Mouse (Mus musculus) thymus, postnatal 0 days (tissue): ENCODE data around the gene Il22ra1. TPM values are rescaled to one million over a fixed set of nuclear protein-coding genes. Genes with fewer than 3 reads are reported as not detected.

Source experiments
- DNase-seq: peaks from one replicate; pipeline ENCODE4 v3.0.0-alpha.2; 2015; ENCODE audit warnings: low spot score
- polyA plus RNA-seq: library from polyadenylated mRNA; unstranded; fragments of >200 nt; fragmentation: Nextera tagmentation; extraction: Ambion mirVana; gene quantifications from 2 replicates; pipeline ENCODE4 v1.2.1, GENCODE M21; 2015

Il22ra1 gene
- polyA plus RNA-seq, 1 experiment from 2014 or later: not detected

DNA sequence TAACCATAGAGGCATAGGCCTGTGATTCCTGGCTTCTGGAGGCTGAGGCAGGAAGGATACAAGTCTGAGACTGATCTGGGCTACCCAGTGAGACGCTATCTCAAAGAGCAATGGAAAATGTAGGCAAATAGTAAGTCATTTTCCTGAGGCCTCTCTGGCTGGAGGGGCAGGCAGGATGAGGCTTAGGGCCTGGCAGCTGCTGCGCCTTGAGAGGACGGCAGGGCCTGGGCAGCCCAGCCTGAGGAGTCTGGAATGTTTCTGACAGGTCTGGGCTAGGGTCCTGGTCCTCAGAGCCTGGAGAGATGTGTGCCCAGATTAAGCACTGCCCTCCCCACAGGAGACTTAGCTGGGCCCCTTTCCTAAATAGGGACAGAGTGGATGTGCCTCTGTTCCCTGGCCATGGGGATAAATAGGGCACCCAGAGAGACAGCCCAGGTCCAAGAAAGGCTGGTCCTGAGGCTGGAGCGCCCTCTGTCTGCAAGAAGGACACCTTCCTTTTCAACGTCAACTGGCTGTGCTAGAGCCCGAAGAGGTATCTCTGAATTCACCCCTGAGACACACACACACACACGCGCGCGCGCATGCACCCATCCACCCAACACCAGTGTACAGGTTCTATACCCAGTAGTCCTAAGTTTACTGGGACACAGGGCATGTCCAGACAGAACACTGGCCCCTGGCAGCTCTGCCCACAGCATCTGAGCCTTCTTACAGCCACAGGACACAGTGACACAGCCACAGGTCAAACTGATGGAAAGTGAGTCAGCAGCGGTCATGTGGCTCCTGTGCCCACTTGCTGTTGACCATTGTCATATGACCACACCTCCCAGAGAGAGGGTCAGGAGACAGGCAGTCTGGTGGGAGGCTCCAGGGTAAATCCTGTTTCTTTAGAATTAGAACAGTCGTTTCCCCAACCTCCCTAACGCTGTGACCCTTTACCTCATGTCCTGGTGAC lies 40.9 kb downstream of the Il22ra1 start:
- DNase-seq: peak; percentile 15

DNA sequence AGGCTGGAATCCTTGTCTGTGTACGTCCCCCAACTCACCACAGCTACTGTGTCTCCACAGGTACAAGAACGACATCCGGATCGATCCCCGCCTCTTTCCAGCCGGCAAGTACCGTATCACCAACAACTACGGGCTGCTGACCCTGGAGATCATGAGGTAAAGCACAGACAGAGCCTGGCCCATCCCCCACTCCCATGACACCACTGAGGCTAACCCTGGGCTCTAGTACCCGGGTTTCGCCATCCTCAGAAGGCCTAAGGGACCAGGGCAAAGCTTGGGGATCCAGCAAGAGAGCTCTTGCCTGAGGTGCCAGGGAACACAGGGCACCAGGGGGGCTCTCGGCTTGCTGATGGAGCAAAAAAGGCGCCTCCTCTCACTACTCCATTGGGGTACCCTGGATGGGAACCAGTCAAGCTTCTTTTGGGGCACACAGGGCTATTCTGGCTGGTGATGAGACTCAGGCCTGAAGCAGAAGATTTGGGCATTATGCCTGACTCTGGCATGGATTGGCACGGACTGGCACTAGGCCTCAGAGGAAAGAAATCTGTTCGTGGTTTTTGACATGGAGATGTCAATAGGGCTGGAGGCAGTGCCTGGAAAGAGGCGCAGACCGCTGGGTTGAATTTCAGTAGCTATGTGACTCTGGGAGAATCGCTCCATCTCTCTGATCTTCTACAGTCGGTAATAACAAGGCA lies 42.8 kb downstream of the Il22ra1 start:
- DNase-seq: no peak

DNA sequence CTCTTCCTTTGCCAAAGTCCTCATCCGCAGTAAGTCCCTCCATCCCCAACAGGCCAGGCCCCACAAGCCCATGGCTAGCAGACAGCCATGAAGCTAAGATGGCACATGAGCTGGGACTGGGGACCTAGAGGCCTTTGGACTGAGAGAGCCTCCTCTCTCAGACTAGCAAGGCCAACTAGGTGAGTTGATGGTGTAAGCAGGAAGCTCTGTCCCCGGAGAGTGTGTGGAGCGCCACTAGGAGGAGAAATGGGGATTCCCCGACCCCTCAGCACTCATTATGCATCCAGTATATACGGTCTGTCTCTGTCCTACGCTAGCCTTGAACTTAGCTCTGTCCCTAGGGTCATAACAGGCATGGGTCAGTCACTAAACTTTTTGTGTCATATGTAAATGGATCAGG lies 43.6 kb downstream of the Il22ra1 start:
- DNase-seq: no peak

DNA sequence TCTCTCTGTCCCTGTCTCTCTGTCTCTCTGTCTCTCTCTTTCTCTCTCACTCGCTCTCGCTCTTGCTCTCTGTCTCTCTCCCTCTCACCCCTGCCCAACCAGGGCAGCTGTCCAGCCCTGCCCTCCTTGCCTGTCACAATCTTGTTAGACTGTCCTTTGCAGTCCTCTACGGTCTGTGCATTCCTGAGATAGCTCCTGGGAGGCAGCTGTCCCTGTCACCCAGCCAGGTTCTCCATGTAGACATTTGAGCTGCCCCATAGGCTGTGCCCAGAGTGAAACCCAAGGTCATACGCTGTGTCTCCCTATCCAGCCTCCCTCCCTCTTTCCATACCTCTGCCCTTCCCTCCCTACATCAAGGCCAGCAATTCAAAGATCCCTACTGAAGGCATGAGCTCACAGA lies 44.7 kb downstream of the Il22ra1 start:
- DNase-seq: no peak

DNA sequence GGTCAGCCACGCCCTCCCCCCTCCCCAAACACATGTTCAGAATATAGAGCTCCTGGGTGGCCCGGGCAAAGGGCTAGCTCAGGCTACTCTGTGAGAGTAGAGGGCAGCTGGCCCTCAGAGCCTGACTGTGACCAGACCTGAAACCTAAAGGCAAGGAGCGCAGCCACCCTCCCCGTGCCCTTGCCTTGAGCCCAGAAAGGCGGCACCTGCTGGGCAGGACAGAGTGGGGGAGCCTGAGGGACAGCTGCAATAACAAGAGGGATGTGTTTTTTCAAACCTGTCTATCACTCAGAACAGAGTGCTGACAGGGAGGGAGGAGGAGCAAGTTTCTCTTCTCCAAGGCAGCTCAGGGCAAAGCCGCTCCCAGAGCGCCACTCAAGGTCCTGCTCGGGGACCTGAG lies 46.5 kb downstream of the Il22ra1 start:
- DNase-seq: no peak

DNA sequence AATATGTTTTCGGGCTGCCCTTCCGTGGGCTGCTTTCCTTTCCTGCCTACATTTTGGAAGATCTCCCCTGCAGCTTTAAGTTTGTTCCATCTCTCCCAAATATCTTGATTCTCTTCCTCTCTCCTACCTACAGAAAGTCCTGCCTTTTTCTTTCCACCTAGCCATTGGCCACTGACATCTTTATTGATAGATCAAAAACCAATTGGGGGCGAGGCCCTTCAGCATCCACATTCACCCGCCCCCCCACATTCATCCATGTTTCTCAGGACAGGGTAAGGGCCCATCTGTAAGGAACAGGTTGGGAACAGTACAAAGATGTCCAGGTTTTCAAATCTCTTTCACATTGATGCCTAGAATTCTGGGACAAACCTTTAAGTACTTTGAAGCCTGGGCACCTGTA lies 48.9 kb downstream of the Il22ra1 start:
- no peak for DNase-seq

DNA sequence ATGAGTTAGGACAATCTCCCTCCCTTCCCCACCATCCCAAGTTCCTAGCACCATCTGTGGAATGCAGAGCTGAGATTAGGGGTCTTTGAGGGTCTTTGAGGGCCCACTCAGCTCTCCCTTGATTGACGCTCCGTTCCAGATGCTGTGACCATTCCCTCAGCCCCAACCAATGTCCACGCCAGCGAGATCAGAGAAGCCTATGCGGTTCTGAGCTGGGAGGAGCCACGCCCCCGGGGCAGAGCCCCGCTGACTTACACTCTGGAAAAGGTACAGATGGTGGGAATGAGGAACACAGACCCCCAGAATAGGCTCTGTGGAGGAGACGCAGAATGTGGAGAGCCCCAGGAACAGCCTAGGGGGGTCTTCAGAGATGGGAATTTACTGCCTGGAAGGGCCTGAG lies 51.7 kb downstream of the Il22ra1 start:
- no peak for DNase-seq

DNA sequence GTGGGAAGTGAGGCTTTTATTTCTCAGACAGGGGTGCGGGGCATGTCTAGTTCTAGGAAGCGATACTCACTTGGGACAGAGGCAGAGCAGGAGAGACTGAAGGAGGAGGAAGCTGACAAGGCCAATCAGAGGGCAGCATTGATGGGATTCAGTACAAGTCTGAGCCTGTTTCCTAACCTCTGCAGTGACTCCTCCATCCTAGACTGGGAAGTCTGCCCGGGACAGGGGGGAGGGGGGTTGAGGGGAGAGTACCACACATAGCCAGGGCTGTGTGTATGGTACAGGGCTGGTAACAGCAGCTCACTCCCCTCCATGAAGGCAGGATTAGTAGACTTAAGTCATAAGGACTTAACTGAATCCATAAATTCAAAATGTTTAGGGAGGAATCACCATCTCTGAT lies 52.3 kb downstream of the Il22ra1 start:
- DNase-seq: no peak

DNA sequence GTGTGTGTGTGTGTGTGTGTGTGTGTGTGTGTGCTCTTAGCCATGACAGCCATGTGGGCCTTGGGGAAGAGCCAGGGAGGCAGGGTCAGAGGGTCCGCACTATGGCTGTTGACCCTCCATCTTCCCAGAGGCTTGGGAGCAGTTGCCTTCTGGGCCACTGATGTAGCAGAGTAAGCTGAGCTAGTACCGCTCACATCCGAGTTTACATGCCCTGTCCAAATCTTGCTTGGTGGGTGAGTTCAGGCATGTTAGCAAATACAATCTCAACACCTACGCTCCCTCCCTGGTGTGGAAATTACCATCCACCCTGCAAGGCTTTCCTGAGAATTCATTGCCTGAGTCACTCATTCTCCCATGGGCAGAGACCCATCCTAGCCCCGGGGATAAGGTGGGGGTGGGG lies 53.3 kb downstream of the Il22ra1 start:
- DNase-seq: no peak

DNA sequence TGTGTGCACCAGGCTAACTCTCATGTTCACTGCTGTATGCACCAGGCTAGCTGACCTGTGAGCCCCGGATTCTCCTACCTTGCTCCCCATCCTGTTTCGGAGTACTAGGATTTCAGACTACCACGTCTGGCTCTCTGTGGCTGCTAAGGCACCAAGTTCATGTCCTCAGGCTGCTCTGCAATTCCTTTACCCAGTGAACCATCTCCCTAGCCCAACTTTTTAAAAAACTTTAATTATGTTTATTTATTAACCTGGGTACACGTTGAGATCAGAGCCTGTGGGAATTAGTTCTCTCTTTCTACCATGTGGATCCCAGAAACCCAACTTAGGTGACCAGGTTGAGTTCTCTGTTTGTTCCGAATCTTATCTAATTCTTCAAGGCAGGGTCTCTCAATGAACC lies 58.6 kb downstream of the Il22ra1 start:
- no peak for DNase-seq

DNA sequence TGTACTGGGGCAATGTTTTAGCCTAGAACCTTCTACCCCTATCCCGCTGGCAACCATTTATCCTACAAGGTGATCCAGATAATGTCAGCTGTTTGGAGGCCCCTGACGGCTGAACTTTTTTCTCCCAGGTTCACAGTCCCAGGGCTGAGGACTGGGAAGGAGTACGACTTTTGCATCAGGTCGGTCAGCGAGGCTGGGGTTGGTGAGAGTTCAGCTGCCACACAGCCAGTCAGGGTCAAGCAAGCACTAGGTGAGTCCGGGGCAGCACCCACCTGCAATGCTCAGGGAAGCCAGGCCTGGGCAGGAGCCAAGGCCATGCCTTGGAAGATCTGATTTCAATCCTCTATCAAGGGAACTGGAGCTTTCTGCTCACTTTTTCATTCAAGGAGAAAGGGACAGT lies 59.3 kb downstream of the Il22ra1 start:
- no peak for DNase-seq

DNA sequence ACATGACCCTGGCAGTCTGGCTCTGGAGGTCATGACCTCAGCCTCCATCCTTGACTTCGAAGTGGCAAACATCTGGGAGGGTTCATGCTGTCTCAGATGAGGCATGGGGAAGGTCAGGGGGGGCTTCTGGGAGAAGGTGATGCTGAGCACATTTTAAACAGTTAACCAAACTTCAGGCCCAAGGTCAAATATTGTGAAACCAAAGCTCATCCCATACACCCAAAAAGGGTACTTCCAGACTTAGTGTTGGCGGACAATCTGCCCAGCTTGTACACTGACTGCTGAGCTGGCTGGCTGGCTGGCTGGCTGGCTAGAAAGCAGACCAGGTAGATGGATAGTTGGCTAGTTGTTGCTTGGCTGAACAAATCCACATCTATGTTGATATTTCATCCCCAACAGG lies 61.2 kb downstream of the Il22ra1 start:
- no peak for DNase-seq

DNA sequence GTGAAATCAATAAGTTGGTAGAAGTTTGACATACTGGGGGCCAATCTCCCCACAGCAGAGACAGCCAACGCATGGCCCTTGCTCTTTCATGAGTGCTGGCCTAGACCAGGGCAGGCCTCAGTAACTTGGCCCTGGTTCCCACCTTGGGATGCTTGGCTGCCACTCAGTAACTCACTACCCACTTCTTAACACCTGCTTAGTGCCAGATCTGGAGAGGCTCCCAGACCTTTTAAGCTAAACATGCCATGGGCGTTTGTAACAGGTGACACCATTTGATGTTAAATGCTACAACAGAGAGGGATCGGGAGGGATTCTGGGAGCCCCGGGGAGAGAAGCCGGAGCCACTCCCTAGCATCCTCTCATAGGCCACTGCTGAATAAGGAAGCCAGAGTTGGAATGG lies 64.8 kb downstream of the Il22ra1 start:
- DNase-seq: no peak

DNA sequence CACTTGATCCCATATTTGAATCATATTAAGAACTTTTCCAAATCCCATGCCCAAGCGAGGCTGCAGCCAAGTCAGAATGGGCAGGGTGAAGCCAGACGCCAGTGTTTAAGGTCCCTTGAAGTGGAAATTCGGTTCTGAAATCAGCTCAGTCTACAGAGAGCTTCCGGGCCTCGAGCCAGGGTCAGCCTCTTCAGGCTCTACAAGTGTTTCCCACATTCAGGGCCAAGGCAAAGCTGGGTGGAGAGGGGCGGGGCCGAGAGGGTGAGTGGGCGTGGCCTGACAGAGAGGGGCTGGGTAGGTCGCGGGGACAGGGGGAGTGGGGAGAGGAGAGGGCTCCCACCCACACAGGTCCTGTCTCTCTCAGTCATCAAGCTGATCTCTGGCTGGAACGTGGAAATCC lies 70.0 kb downstream of the Il22ra1 start:
- no peak for DNase-seq

DNA sequence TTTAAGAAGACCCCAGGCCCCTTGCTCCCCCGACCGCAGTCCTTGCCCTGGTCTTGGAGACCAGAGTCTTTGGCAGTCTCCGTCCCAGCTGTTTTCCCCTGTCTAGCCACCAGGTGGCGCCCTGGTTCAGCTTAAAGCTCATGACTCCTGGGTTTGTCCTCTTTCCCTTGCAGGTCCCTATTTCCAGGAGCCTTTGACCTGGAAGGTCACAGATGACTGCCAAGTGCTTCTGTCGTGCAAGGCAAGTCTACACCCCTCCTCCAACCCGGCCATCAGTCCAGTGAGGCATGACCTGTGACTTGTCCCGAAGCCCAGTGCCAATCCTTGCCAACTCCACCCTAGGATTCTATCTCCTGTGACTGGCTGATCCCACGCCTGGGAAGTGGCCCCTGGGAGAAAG lies 73.6 kb downstream of the Il22ra1 start:
- DNase-seq: peak; percentile 79

Other genes with a start within 250 kb of the Il22ra1 start
- 0.55 and 0.93 TPM in 2 replicates for gene Stpg1, start 233.4 kb upstream of the Il22ra1 start, polyA plus RNA-seq
- 6.6 and 7.0 TPM in 2 replicates for gene Nipal3, start 233.1 kb upstream of the Il22ra1 start, polyA plus RNA-seq
- 0.78 and 1.2 TPM in 2 replicates for gene Grhl3, start 154.5 kb upstream of the Il22ra1 start, polyA plus RNA-seq
- gene Ifnlr1, start 41.9 kb upstream of the Il22ra1 start, polyA plus RNA-seq: 0.24 and 0.29 TPM in 2 replicates
- 0.10 and 0.21 TPM in 2 replicates for gene Myom3, start 31.5 kb downstream of the Il22ra1 start, polyA plus RNA-seq
- 276 TPM in 2 replicates for gene Srsf10, start 127.6 kb downstream of the Il22ra1 start, polyA plus RNA-seq
- gene Pnrc2, start 145.7 kb downstream of the Il22ra1 start, polyA plus RNA-seq: 217 and 229 TPM in 2 replicates
- gene Cnr2, start 167.2 kb downstream of the Il22ra1 start, polyA plus RNA-seq: 5.5 and 5.8 TPM in 2 replicates
- 56.0 and 63.5 TPM in 2 replicates for gene Fuca1, start 192.6 kb downstream of the Il22ra1 start, polyA plus RNA-seq
- gene Hmgcl, start 218.3 kb downstream of the Il22ra1 start, polyA plus RNA-seq: 70.1 and 72.8 TPM in 2 replicates
- gene Gale, start 235.6 kb downstream of the Il22ra1 start, polyA plus RNA-seq: 41.8 and 43.9 TPM in 2 replicates
- gene Lypla2, start 244.5 kb downstream of the Il22ra1 start, polyA plus RNA-seq: 145 and 149 TPM in 2 replicates